Mouse (Mus musculus) limb, embryonic 13.5 days (tissue): ENCODE results near the gene Rps16. TPM values are rescaled to one million over a fixed set of nuclear protein-coding genes. Genes with fewer than 3 reads are reported as not detected.

Experiments
- ATAC-seq: fragments of 200-750 bp; cut with Nextera tagmentation; 2 replicates; pipeline ENCODE4 v1.8.0; 2017; ENCODE audit warnings: low read depth, moderate number of reproducible peaks, moderate TSS enrichment; ENCODE audit not compliant: low FRiP score
- H3K27ac ChIP-seq: fragments of 300-500 bp; sonication (generic); 2 replicates; pipeline ENCODE4 v1.5.1; 2015; ENCODE audit warnings: inconsistent platforms, mild to moderate bottlenecking, moderate library complexity
- H3K27me3 ChIP-seq: fragments of 300-500 bp; sonication (generic); 2 replicates; pipeline ENCODE4 v1.6.1; 2015; ENCODE audit warnings: mild to moderate bottlenecking, inconsistent platforms
- H3K36me3 ChIP-seq: fragments of 300-500 bp; sonication (generic); 2 replicates; pipeline ENCODE4 v1.6.1; 2015; ENCODE audit warnings: inconsistent platforms, mild to moderate bottlenecking, moderate library complexity
- H3K4me1 ChIP-seq: fragments of 300-500 bp; sonication (generic); 2 replicates; pipeline ENCODE4 v1.6.1; 2015; ENCODE audit warnings: inconsistent platforms
- H3K4me2 ChIP-seq: fragments of 300-500 bp; sonication (generic); replicated peaks from 2 replicates; pipeline ENCODE4 v1.6.1; 2015; ENCODE audit warnings: inconsistent platforms, mild to moderate bottlenecking, moderate library complexity
- H3K4me3 ChIP-seq: fragments of 300-500 bp; sonication (generic); 2 replicates; pipeline ENCODE4 v1.5.1; 2015; ENCODE audit warnings: moderate library complexity, mild to moderate bottlenecking, inconsistent platforms
- H3K9ac ChIP-seq: fragments of 300-500 bp; sonication (generic); 2 replicates; pipeline ENCODE4 v1.6.1; 2015; ENCODE audit warnings: mild to moderate bottlenecking, inconsistent platforms
- H3K9me3 ChIP-seq: fragments of 300-500 bp; sonication (generic); 2 replicates; pipeline ENCODE4 v1.6.1; 2016; ENCODE audit warnings: inconsistent platforms
- WGBS: fragments of 180-500 bp; shearing (Covaris S2); methylation state at CpG from one replicate; pipeline ENCODE4 v1.1.7; 2015; 5-methylcytosine and 5-hydroxymethylcytosine counted together
- polyA plus RNA-seq: library from polyadenylated mRNA; unstranded; fragments of >200 nt; fragmentation: Nextera tagmentation; extraction: Ambion mirVana; gene quantifications from 2 replicates; pipeline ENCODE4 v1.2.1, GENCODE M21; 2015

Rps16 gene
- polyA plus RNA-seq, 1 experiment from 2014 or later, result 908 TPM

- Histone ChIP-seq H3K36me3 (peaks cover 10% of the 10 kb centered on the region), H3K9me3 (no peaks in the 10 kb centered on the region), H3K27ac (peak overlapping the region; percentile 87), H3K9ac (peak overlapping the region; percentile 91), H3K27me3 (no peaks in the 10 kb centered on the region), H3K4me3 (peak overlapping the region; percentile 77), H3K4me1 (peaks cover 80% of the 10 kb centered on the region), H3K4me2 (peak overlapping the region; percentile 95)
- 35% methylated on average over 32 of the region's 32 CpGs for WGBS
- ATAC-seq, result no peak
These were observed 27.7 kb downstream of the Rps16 start for GRCm38 (mm10) chr7:28378066-28378690.

GRCm38 (mm10) chr7:28378769-28379651, 28.6 kb downstream of the Rps16 start:
- ATAC-seq, result peak; percentile 55
- H3K27me3 ChIP-seq, result no peaks in the 10 kb centered on the region
- peak overlapping the region; percentile 95 for H3K4me2 ChIP-seq
- H3K9ac ChIP-seq, result peak overlapping the region; percentile 91
- no peaks in the 10 kb centered on the region for H3K9me3 ChIP-seq
- H3K4me1 ChIP-seq, result peaks cover 81% of the 10 kb centered on the region
- peaks cover 10% of the 10 kb centered on the region for H3K36me3 ChIP-seq
- H3K27ac ChIP-seq, result peak overlapping the region; percentile 87
- H3K4me3 ChIP-seq, result peak overlapping the region; percentile 77
- 2% methylated on average over 53 of the region's 53 CpGs for WGBS

GRCm38 (mm10) chr7:28380237-28381016, 30.0 kb downstream of the Rps16 start, which contains the start of gene Zfp36:
Zfp36 (minus strand) TSS chr7:28380253.
- H3K36me3 ChIP-seq, result peaks cover 13% of the 10 kb centered on the region
- ATAC-seq, result no peak
- H3K4me3 ChIP-seq, result peak within 1 kb of the TSS; percentile 77
- H3K9ac ChIP-seq, result peak within 1 kb of the TSS; percentile 91
- H3K27me3 ChIP-seq, result no peaks in the 10 kb centered on the region
- WGBS, result 44% methylated on average over 17 of the region's 17 CpGs
- H3K9me3 ChIP-seq, result no peaks in the 10 kb centered on the region
- H3K4me2 ChIP-seq, result peak within 1 kb of the TSS; percentile 95
- H3K4me1 ChIP-seq, result peaks cover 71% of the 10 kb centered on the region
- peak within 1 kb of the TSS; percentile 97 for H3K27ac ChIP-seq

- H3K4me3 ChIP-seq, result peak overlapping the region; percentile 40
- ATAC-seq, result peak; percentile 4; the same call in 1 of the 2 replicates
- H3K9me3 ChIP-seq, result no peaks in the 10 kb centered on the region
- WGBS, result 5% methylated on average over 30 of the region's 30 CpGs
- H3K4me2 ChIP-seq, result peak overlapping the region; percentile 75
- H3K4me1 ChIP-seq, result peaks cover 69% of the 10 kb centered on the region
- H3K27ac ChIP-seq, result peak overlapping the region; percentile 97
- peaks cover 20% of the 10 kb centered on the region for H3K36me3 ChIP-seq
- peak overlapping the region; percentile 65 for H3K9ac ChIP-seq
- H3K27me3 ChIP-seq, result no peaks in the 10 kb centered on the region
These were observed 30.8 kb downstream of the Rps16 start for GRCm38 (mm10) chr7:28381017-28381790.

- peaks cover 67% of the 10 kb centered on the region for H3K4me1 ChIP-seq
These were observed 31.5 kb downstream of the Rps16 start for GRCm38 (mm10) chr7:28381938-28382337.

GRCm38 (mm10) chr7:28382347-28382951, 32.0 kb downstream of the Rps16 start:
- ATAC-seq, result no peak

More at GRCm38 (mm10) chr7:28381938-28382337, 31.5 kb downstream of the Rps16 start:
- Histone ChIP-seq H3K4me3 (peak overlapping the region; percentile 40), H3K36me3 (peaks cover 24% of the 10 kb centered on the region), H3K27ac (peak overlapping the region; percentile 97), H3K4me2 (peak overlapping the region; percentile 75), H3K27me3 (no peaks in the 10 kb centered on the region), H3K9ac (peak overlapping the region; percentile 65), H3K9me3 (no peaks in the 10 kb centered on the region)
- ATAC-seq, result peak; percentile 58
- WGBS, result under 1% methylated on average over 19 of the region's 20 CpGs

GRCm38 (mm10) chr7:28382981-28383396, 32.5 kb downstream of the Rps16 start:
- 69% methylated on average over 11 of the region's 11 CpGs for WGBS
- H3K9ac ChIP-seq, result peak overlapping the region; percentile 13; the same call in 1 of the 2 replicates
- peaks cover 57% of the 10 kb centered on the region for H3K4me1 ChIP-seq
- no peak overlapping the region for H3K4me3 ChIP-seq
- no peaks in the 10 kb centered on the region for H3K9me3 ChIP-seq
- H3K36me3 ChIP-seq, result peaks cover 25% of the 10 kb centered on the region
- peak overlapping the region; percentile 97 for H3K27ac ChIP-seq
- ATAC-seq, result no peak
- H3K4me2 ChIP-seq, result peak overlapping the region; percentile 75
- no peaks in the 10 kb centered on the region for H3K27me3 ChIP-seq

More at GRCm38 (mm10) chr7:28382347-28382951, 32.0 kb downstream of the Rps16 start:
- Histone ChIP-seq H3K4me2 (peak overlapping the region; percentile 75), H3K27ac (peak overlapping the region; percentile 97), H3K9me3 (no peaks in the 10 kb centered on the region), H3K4me1 (peaks cover 62% of the 10 kb centered on the region), H3K36me3 (peaks cover 25% of the 10 kb centered on the region), H3K9ac (peak overlapping the region; percentile 45; the same call in 1 of the 2 replicates), H3K4me3 (peak overlapping the region; percentile 40), H3K27me3 (no peaks in the 10 kb centered on the region)
- WGBS, result 49% methylated on average over 10 of the region's 12 CpGs

- H3K27ac ChIP-seq, result no peak overlapping the region; the same call in 1 of the 2 replicates
- no peak for ATAC-seq
- H3K9ac ChIP-seq, result no peak overlapping the region
- no peaks in the 10 kb centered on the region for H3K9me3 ChIP-seq
- no peak overlapping the region for H3K4me2 ChIP-seq
- no peak overlapping the region for H3K4me3 ChIP-seq
- H3K36me3 ChIP-seq, result peaks cover 29% of the 10 kb centered on the region
- peaks cover 51% of the 10 kb centered on the region for H3K4me1 ChIP-seq
- no peaks in the 10 kb centered on the region for H3K27me3 ChIP-seq
- WGBS, result 79% methylated on average over 4 of the region's 4 CpGs
These were observed 33.2 kb downstream of the Rps16 start for GRCm38 (mm10) chr7:28383606-28384005.

GRCm38 (mm10) chr7:28384162-28384561, 33.7 kb downstream of the Rps16 start:
- no peaks in the 10 kb centered on the region for H3K9me3 ChIP-seq
- H3K4me1 ChIP-seq, result peaks cover 51% of the 10 kb centered on the region
- no peak for ATAC-seq
- peaks cover 35% of the 10 kb centered on the region for H3K36me3 ChIP-seq
- H3K4me3 ChIP-seq, result no peak overlapping the region
- 87% methylated on average over 6 of the region's 6 CpGs for WGBS
- H3K27me3 ChIP-seq, result no peaks in the 10 kb centered on the region
- H3K27ac ChIP-seq, result no peak overlapping the region
- H3K9ac ChIP-seq, result 0 out of 2 replicates have a peak overlapping the region, but pooled peaks have one; percentile 35
- H3K4me2 ChIP-seq, result no peak overlapping the region

GRCm38 (mm10) chr7:28385196-28385595, 34.7 kb downstream of the Rps16 start:
- Histone ChIP-seq H3K36me3 (peaks cover 45% of the 10 kb centered on the region), H3K4me2 (no peak overlapping the region), H3K9ac (no peak overlapping the region), H3K4me3 (no peak overlapping the region), H3K9me3 (no peaks in the 10 kb centered on the region), H3K4me1 (peaks cover 41% of the 10 kb centered on the region), H3K27me3 (no peaks in the 10 kb centered on the region), H3K27ac (no peak overlapping the region)
- WGBS, result 94% methylated on average over 9 of the region's 9 CpGs
- no peak for ATAC-seq
